Mouse (Mus musculus) gastrocnemius, adult 2 months (tissue): ENCODE measurements around the gene Gm20837. TPM values are rescaled to one million over a fixed set of nuclear protein-coding genes. Genes with fewer than 3 reads are reported as not detected.
"Not testable (repeated sequence)": the region's sequence is repeated elsewhere in the genome, so short reads cannot be mapped to it uniquely, and the experiment has no call there.

ENCODE experiments used
- DNase-seq: peaks from one replicate; pipeline ENCODE4 v3.0.0; 2022
- H3K27ac ChIP-seq: fragments of 200-600 bp; 2 replicates; pipeline ENCODE4 v1.8.1; 2022; ENCODE audit warnings: mild to moderate bottlenecking
- H3K4me3 ChIP-seq: fragments of 200-600 bp; 2 replicates; pipeline ENCODE4 v1.8.1; 2022; ENCODE audit warnings: mild to moderate bottlenecking, moderate library complexity
- intact Hi-C: fragments of 180-260 bp; cut with DNase I; formaldehyde crosslinking; loops from one replicate; pipeline ENCODE4 v1.15.1; 2025
- long read RNA-seq, 2 experiments: library from polyadenylated mRNA; stranded (forward); transcript quantifications; one replicate each; pipeline ENCODE4 v2.0.0; 2021
- total RNA-seq, 2 experiments: library from RNA; stranded (reverse); gene quantifications; 2 replicates each; pipeline ENCODE4 v1.2.3; 2021

The Gm20837 gene
- not detected for total RNA-seq
- long read RNA-seq, experiment 1: 0 reads
- long read RNA-seq, experiment 2: 0 reads

DNA sequence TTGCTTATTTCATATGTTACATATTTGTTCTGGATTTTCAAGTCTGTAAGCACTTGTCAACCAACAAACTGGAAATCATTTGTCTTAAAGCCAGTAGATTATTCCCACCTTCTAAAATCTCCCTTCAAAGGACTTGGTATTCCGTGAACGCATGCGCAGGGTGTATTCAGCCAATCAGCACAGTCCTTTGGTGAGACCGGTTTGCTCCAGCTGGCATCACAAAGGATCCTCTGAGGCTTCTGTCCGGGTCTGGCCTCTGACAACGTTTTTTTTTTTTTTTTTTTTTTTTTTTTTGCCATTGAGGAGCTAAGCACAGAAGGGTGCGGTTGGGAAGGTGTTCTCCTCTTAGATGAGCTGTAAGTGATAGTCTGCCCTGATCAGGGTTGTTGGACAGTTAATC lies at the start of gene Gm20837:
Gm20837 (plus strand) TSS at position 301 of the 400 bp plus-strand sequence.
- H3K4me3 ChIP-seq, intact Hi-C loops, DNase-seq, H3K27ac ChIP-seq: not testable (repeated sequence)
